Mouse (Mus musculus): ENCODE measurements around the gene Gm3239. TPM values are rescaled to one million over a fixed set of nuclear protein-coding genes. Genes with fewer than 3 reads are reported as not detected.

Gm3239 gene
- polyA plus RNA-seq (2015; fragmentation: Illumina TruSeq; extraction: RNeasy Lipid Tissue Mini Kit (QIAGEN cat#74804); ENCODE audit: low read depth, low replicate concordance) = 0.57 TPM

DNA sequence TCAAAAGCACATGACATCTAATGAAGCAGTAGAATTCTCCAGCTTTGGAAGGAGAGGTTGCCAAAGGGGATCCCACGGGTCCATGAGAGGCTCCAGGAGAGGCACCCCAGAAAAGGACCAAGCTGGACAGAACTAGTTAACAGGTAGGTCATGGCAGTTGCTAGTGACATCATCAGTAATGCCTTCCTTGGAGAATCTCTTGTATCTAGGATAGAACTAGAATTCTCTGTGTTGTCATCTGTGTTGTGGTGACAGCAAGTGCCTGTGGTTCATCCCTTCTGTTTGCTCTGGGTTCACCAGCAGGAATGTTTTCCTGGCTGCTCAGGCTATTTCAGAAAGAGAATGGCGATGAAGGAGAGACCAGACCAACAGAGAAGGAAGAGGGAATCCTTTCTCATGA lies at the start of gene Gm3239:
TSS of gene Gm3239 (plus strand) at position 301 of the 400 bp plus-strand sequence.

DNA sequence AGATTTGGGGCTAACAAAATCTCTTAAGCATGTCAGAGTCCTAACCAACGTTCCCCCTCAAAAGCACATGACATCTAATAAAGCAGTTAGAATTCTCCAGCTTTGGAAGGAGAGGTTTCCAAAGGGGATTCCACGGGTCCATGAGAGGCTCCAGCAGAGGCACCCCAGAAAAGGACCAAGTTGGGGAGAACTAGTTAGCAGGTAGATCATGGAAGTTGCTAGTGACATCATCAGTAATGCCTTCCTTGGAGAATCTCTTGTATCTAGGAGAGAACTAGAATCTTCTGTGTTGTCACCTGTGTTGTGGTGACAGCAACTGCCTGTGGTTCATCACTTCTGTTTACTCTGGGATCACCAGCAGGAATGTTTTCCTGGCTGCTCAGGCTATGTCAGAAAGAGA lies 31.9 kb upstream of the Gm3239 start, which contains the start of gene Gm8159:
TSS of gene Gm8159 (plus strand) at position 301 of the 400 bp plus-strand sequence.

DNA sequence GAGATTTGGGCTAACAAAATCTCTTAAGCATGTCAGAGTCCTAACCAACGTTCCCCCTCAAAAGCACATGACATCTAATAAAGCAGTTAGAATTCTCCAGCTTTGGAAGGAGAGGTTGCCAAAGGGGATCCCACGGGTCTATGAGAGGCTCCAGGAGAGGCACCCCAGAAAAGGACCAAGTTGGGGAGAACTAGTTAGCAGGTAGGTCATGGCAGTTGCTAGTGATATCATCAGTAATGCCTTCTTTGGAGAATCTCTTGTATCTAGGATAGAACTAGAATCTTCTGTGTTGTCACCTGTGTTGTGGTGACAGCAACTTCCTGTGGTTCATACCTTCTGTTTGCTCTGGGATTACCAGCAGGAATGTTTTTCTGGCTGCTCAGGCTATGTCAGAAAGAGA lies 44.9 kb downstream of the Gm3239 start, which contains the start of gene Gm7876:
TSS of gene Gm7876 (plus strand) at position 301 of the 400 bp plus-strand sequence.

Other genes with a start within 250 kb of the Gm3239 start
- 0.46 TPM for gene Gm3164, start 248.7 kb upstream of the Gm3239 start, polyA plus RNA-seq (2015; fragmentation: Illumina TruSeq; extraction: RNeasy Lipid Tissue Mini Kit (QIAGEN cat#74804); ENCODE audit: low read depth, low replicate concordance)
- gene Gm3173, start 233.2 kb upstream of the Gm3239 start, polyA plus RNA-seq (2015; fragmentation: Illumina TruSeq; extraction: RNeasy Lipid Tissue Mini Kit (QIAGEN cat#74804); ENCODE audit: low read depth, low replicate concordance) = not detected
- not detected for gene Gm3182, start 182.4 kb upstream of the Gm3239 start, polyA plus RNA-seq (2015; fragmentation: Illumina TruSeq; extraction: RNeasy Lipid Tissue Mini Kit (QIAGEN cat#74804); ENCODE audit: low read depth, low replicate concordance)
- gene Gm3047, start 108.8 kb upstream of the Gm3239 start, polyA plus RNA-seq (2015; fragmentation: Illumina TruSeq; extraction: RNeasy Lipid Tissue Mini Kit (QIAGEN cat#74804); ENCODE audit: low read depth, low replicate concordance) = not detected
- gene Gm8159, start 31.8 kb upstream of the Gm3239 start, polyA plus RNA-seq (2015; fragmentation: Illumina TruSeq; extraction: RNeasy Lipid Tissue Mini Kit (QIAGEN cat#74804); ENCODE audit: low read depth, low replicate concordance) = not detected
- gene Gm7876, start 45.0 kb downstream of the Gm3239 start, polyA plus RNA-seq (2015; fragmentation: Illumina TruSeq; extraction: RNeasy Lipid Tissue Mini Kit (QIAGEN cat#74804); ENCODE audit: low read depth, low replicate concordance) = not detected
- gene Gm3252, start 62.6 kb downstream of the Gm3239 start, polyA plus RNA-seq (2015; fragmentation: Illumina TruSeq; extraction: RNeasy Lipid Tissue Mini Kit (QIAGEN cat#74804); ENCODE audit: low read depth, low replicate concordance) = 1.6 TPM
- gene Gm9602, start 112.1 kb downstream of the Gm3239 start, polyA plus RNA-seq (2015; fragmentation: Illumina TruSeq; extraction: RNeasy Lipid Tissue Mini Kit (QIAGEN cat#74804); ENCODE audit: low read depth, low replicate concordance) = not detected
- gene Gm3269, start 173.9 kb downstream of the Gm3239 start, polyA plus RNA-seq (2015; fragmentation: Illumina TruSeq; extraction: RNeasy Lipid Tissue Mini Kit (QIAGEN cat#74804); ENCODE audit: low read depth, low replicate concordance) = not detected
- not detected for gene Gm3264, start 191.4 kb downstream of the Gm3239 start, polyA plus RNA-seq (2015; fragmentation: Illumina TruSeq; extraction: RNeasy Lipid Tissue Mini Kit (QIAGEN cat#74804); ENCODE audit: low read depth, low replicate concordance)
- 0.31 TPM for gene Gm3278, start 228.2 kb downstream of the Gm3239 start, polyA plus RNA-seq (2015; fragmentation: Illumina TruSeq; extraction: RNeasy Lipid Tissue Mini Kit (QIAGEN cat#74804); ENCODE audit: low read depth, low replicate concordance)

Measured in brain, adult 10 weeks (tissue).